Mouse (Mus musculus) lung, embryonic 16.5 days (tissue): ENCODE measurements around the gene Dhx29. TPM values are rescaled to one million over a fixed set of nuclear protein-coding genes. Genes with fewer than 3 reads are reported as not detected.
"Not testable (repeated sequence)": the region's sequence is repeated elsewhere in the genome, so short reads cannot be mapped to it uniquely, and the experiment has no call there.

Source experiments
- ATAC-seq: fragments of 200-750 bp; cut with Nextera tagmentation; 2 replicates; pipeline ENCODE4 v1.8.0; 2017; ENCODE audit warnings: low read depth, mild to moderate bottlenecking, moderate library complexity
- H3K27ac ChIP-seq: fragments of 300-500 bp; sonication (generic); 2 replicates; pipeline ENCODE4 v1.5.1; 2014; ENCODE audit warnings: mild to moderate bottlenecking, control low read depth, low read length
- H3K27me3 ChIP-seq: fragments of 300-500 bp; sonication (generic); 2 replicates; pipeline ENCODE4 v1.6.1; 2014; ENCODE audit warnings: low read depth, low read length, mixed read lengths; ENCODE audit not compliant: control insufficient read depth, insufficient read depth
- H3K36me3 ChIP-seq: fragments of 300-500 bp; sonication (generic); 2 replicates; pipeline ENCODE4 v1.6.1; 2014; ENCODE audit warnings: low read length; ENCODE audit not compliant: control insufficient read depth, insufficient read depth
- H3K4me1 ChIP-seq: fragments of 300-500 bp; sonication (generic); replicated peaks from 2 replicates; pipeline ENCODE4 v1.6.1; 2014; ENCODE audit warnings: low read length, mixed read lengths; ENCODE audit not compliant: control insufficient read depth, insufficient read depth
- H3K4me2 ChIP-seq: fragments of 300-500 bp; sonication (generic); 2 replicates; pipeline ENCODE4 v1.6.1; 2014; ENCODE audit warnings: low read depth, low read length, control low read depth
- H3K4me3 ChIP-seq: fragments of 300-500 bp; sonication (generic); 2 replicates; pipeline ENCODE4 v1.5.1; 2014; ENCODE audit warnings: mild to moderate bottlenecking, low read length, control low read depth
- H3K9ac ChIP-seq: fragments of 300-500 bp; sonication (generic); 2 replicates; pipeline ENCODE4 v1.6.1; 2014; ENCODE audit warnings: low read length, control low read depth
- H3K9me3 ChIP-seq: fragments of 300-500 bp; sonication (generic); 2 replicates; pipeline ENCODE4 v1.6.1; 2016; ENCODE audit warnings: low read length; ENCODE audit not compliant: control insufficient read depth
- WGBS: fragments of 180-500 bp; shearing (Covaris S2); extraction: QIAGEN DNeasy Blood & Tissue Kit; methylation state at CpG from one replicate; pipeline ENCODE4 v1.1.7; 2014; 5-methylcytosine and 5-hydroxymethylcytosine counted together
- polyA plus RNA-seq: library from polyadenylated mRNA; unstranded; fragments of >200 nt; fragmentation: Nextera tagmentation; extraction: Ambion mirVana; gene quantifications from 2 replicates; pipeline ENCODE4 v1.2.1, GENCODE M21; 2015

Dhx29 gene
- polyA plus RNA-seq, 1 experiment from 2014 or later = 17.8 TPM

- WGBS = 36% methylated on average over 16 of the region's 20 CpGs
Measured at GRCm38 (mm10) chr13:113013174-113013953, 86.1 kb downstream of the Dhx29 start.

More at GRCm38 (mm10) chr13:113013174-113013953, 86.1 kb downstream of the Dhx29 start:
- H3K4me2 ChIP-seq = peak overlapping the region; percentile 59
- not testable (repeated sequence) for H3K9me3 ChIP-seq, H3K27me3 ChIP-seq, H3K4me1 ChIP-seq, H3K27ac ChIP-seq, H3K36me3 ChIP-seq
- H3K9ac ChIP-seq = peak overlapping the region; percentile 48
- peak overlapping the region; percentile 45 for H3K4me3 ChIP-seq
- peak; percentile 60; the same call in 1 of the 2 replicates for ATAC-seq

Other genes with a start within 250 kb of the Dhx29 start
- 81.5 and 90.8 TPM in 2 replicates for gene Plpp1, start 126.7 kb upstream of the Dhx29 start, polyA plus RNA-seq
- 63.7 and 67.0 TPM in 2 replicates for gene Mtrex, start 56 bp upstream of the Dhx29 start, polyA plus RNA-seq
- gene Ccno, start 60.3 kb downstream of the Dhx29 start, polyA plus RNA-seq = 15.3 and 16.7 TPM in 2 replicates
- gene Mcidas, start 66.4 kb downstream of the Dhx29 start, polyA plus RNA-seq = 9.3 and 9.9 TPM in 2 replicates
- 4.6 and 5.4 TPM in 2 replicates for gene Cdc20b, start 107.7 kb downstream of the Dhx29 start, polyA plus RNA-seq
- 169 and 172 TPM in 2 replicates for gene Gpx8, start 119.0 kb downstream of the Dhx29 start, polyA plus RNA-seq
- 5.6 and 17.4 TPM in 2 replicates for gene Gzma, start 173.5 kb downstream of the Dhx29 start, polyA plus RNA-seq